Mouse (Mus musculus): ENCODE results near the gene Il12rb1. TPM values are rescaled to one million over a fixed set of nuclear protein-coding genes. Genes with fewer than 3 reads are reported as not detected.

The Il12rb1 gene
- polyA plus RNA-seq, 2 experiments = 0.13 TPM; not detected in 1

GRCm38 (mm10) chr8:70780093-70780492 lies 28.2 kb upstream of the Il12rb1 start:
- H3K36me3 ChIP-seq (ENCODE audit: control insufficient read depth, insufficient read depth, low read length) = peaks cover 60% of the 10 kb centered on the region
- no peak overlapping the region for H3K9ac ChIP-seq (ENCODE audit: low read depth, low read length, severe bottlenecking)
- DNase-seq (ENCODE audit: low spot score) = no peak
- H3K4me3 ChIP-seq (replicated peaks; ENCODE audit: low read length) = no peak overlapping the region
- no peak for TF ChIP-seq POLR2A (IDR thresholded peaks at IDR 0.05; ENCODE audit: borderline replicate concordance, extremely low read depth, insufficient read depth, insufficient read length)
- ATAC-seq (ENCODE audit: low FRiP score, low read depth) = no peak
- no peaks in the 10 kb centered on the region for H3K9me3 ChIP-seq (ENCODE audit: control insufficient read depth, low read length)
- 68% methylated on average over 10 of the region's 11 CpGs for WGBS
- no peaks in the 10 kb centered on the region for H3K27me3 ChIP-seq (ENCODE audit: control insufficient read depth, insufficient read depth, low read length)
- H3K4me1 ChIP-seq (ENCODE audit: control insufficient read depth, insufficient read depth, low read length) = peaks cover 14% of the 10 kb centered on the region
- no peak overlapping the region for H3K27ac ChIP-seq (replicated peaks; ENCODE audit: low read depth, low read length)
- no peak overlapping the region for H3K4me2 ChIP-seq (replicated peaks; ENCODE audit: low read depth, low read length, severe bottlenecking)

- H3K27ac ChIP-seq (replicated peaks; ENCODE audit: low read depth, low read length) = no peak overlapping the region
- TF ChIP-seq POLR2A (IDR thresholded peaks at IDR 0.05; ENCODE audit: borderline replicate concordance, extremely low read depth, insufficient read depth, insufficient read length) = no peak
- no peaks in the 10 kb centered on the region for H3K9me3 ChIP-seq (ENCODE audit: control insufficient read depth, low read length)
- H3K9ac ChIP-seq (ENCODE audit: low read depth, low read length, severe bottlenecking) = no peak overlapping the region
- peaks cover 69% of the 10 kb centered on the region for H3K36me3 ChIP-seq (ENCODE audit: control insufficient read depth, insufficient read depth, low read length)
- no peaks in the 10 kb centered on the region for H3K27me3 ChIP-seq (ENCODE audit: control insufficient read depth, insufficient read depth, low read length)
- ATAC-seq (ENCODE audit: low FRiP score, low read depth) (no peak), DNase-seq (ENCODE audit: low spot score) (no peak)
- H3K4me2 ChIP-seq (replicated peaks; ENCODE audit: low read depth, low read length, severe bottlenecking) = no peak overlapping the region
- WGBS = 91% methylated on average over 25 of the region's 25 CpGs
- no peak overlapping the region for H3K4me3 ChIP-seq (replicated peaks; ENCODE audit: low read length)
- H3K4me1 ChIP-seq (ENCODE audit: control insufficient read depth, insufficient read depth, low read length) = peaks cover 12% of the 10 kb centered on the region
Measured at GRCm38 (mm10) chr8:70786291-70787050, 21.8 kb upstream of the Il12rb1 start.

GRCm38 (mm10) chr8:70787051-70787445 lies 21.2 kb upstream of the Il12rb1 start:
- no peak for DNase-seq (ENCODE audit: low spot score)
- ATAC-seq (ENCODE audit: low FRiP score, low read depth) = no peak
- Histone ChIP-seq H3K36me3 (ENCODE audit: control insufficient read depth, insufficient read depth, low read length) (peaks cover 63% of the 10 kb centered on the region), H3K9me3 (ENCODE audit: control insufficient read depth, low read length) (no peaks in the 10 kb centered on the region), H3K4me1 (ENCODE audit: control insufficient read depth, insufficient read depth, low read length) (peaks cover 16% of the 10 kb centered on the region), H3K4me2 (replicated peaks; ENCODE audit: low read depth, low read length, severe bottlenecking) (no peak overlapping the region), H3K4me3 (replicated peaks; ENCODE audit: low read length) (no peak overlapping the region), H3K27me3 (ENCODE audit: control insufficient read depth, insufficient read depth, low read length) (no peaks in the 10 kb centered on the region), H3K9ac (ENCODE audit: low read depth, low read length, severe bottlenecking) (no peak overlapping the region), H3K27ac (replicated peaks; ENCODE audit: low read depth, low read length) (no peak overlapping the region)
- 84% methylated on average over 3 of the region's 3 CpGs for WGBS
- TF ChIP-seq POLR2A (IDR thresholded peaks at IDR 0.05; ENCODE audit: borderline replicate concordance, extremely low read depth, insufficient read depth, insufficient read length) = no peak

- Histone ChIP-seq H3K9ac (ENCODE audit: low read depth, low read length, severe bottlenecking) (no peak overlapping the region), H3K4me2 (replicated peaks; ENCODE audit: low read depth, low read length, severe bottlenecking) (no peak overlapping the region)
- 25% methylated on average over 26 of the region's 30 CpGs for WGBS
Measured at GRCm38 (mm10) chr8:70787941-70788667, 20.1 kb upstream of the Il12rb1 start.

GRCm38 (mm10) chr8:70789046-70789445 lies 19.2 kb upstream of the Il12rb1 start:
- ATAC-seq (ENCODE audit: low FRiP score, low read depth) = no peak
- DNase-seq (ENCODE audit: low spot score) = no peak
- Histone ChIP-seq H3K36me3 (ENCODE audit: control insufficient read depth, insufficient read depth, low read length) (peaks cover 48% of the 10 kb centered on the region), H3K9me3 (ENCODE audit: control insufficient read depth, low read length) (no peaks in the 10 kb centered on the region), H3K9ac (ENCODE audit: low read depth, low read length, severe bottlenecking) (no peak overlapping the region; the same call in 1 of the 2 replicates), H3K4me3 (replicated peaks; ENCODE audit: low read length) (no peak overlapping the region), H3K27ac (replicated peaks; ENCODE audit: low read depth, low read length) (no peak overlapping the region), H3K4me2 (replicated peaks; ENCODE audit: low read depth, low read length, severe bottlenecking) (no peak overlapping the region), H3K4me1 (ENCODE audit: control insufficient read depth, insufficient read depth, low read length) (peaks cover 23% of the 10 kb centered on the region), H3K27me3 (ENCODE audit: control insufficient read depth, insufficient read depth, low read length) (no peaks in the 10 kb centered on the region)
- WGBS = 80% methylated on average over 10 of the region's 10 CpGs
- TF ChIP-seq POLR2A (IDR thresholded peaks at IDR 0.05; ENCODE audit: borderline replicate concordance, extremely low read depth, insufficient read depth, insufficient read length) = no peak

More at GRCm38 (mm10) chr8:70787941-70788667, 20.1 kb upstream of the Il12rb1 start:
- Histone ChIP-seq H3K4me3 (replicated peaks; ENCODE audit: low read length) (no peak overlapping the region), H3K9me3 (ENCODE audit: control insufficient read depth, low read length) (no peaks in the 10 kb centered on the region), H3K36me3 (ENCODE audit: control insufficient read depth, insufficient read depth, low read length) (peaks cover 58% of the 10 kb centered on the region), H3K27me3 (ENCODE audit: control insufficient read depth, insufficient read depth, low read length) (no peaks in the 10 kb centered on the region), H3K4me1 (ENCODE audit: control insufficient read depth, insufficient read depth, low read length) (peaks cover 22% of the 10 kb centered on the region), H3K27ac (replicated peaks; ENCODE audit: low read depth, low read length) (no peak overlapping the region)
- no peak for DNase-seq (ENCODE audit: low spot score)
- ATAC-seq (ENCODE audit: low FRiP score, low read depth) = no peak
- no peak for TF ChIP-seq POLR2A (IDR thresholded peaks at IDR 0.05; ENCODE audit: borderline replicate concordance, extremely low read depth, insufficient read depth, insufficient read length)

Data from limb, embryonic 14.5 days (tissue).